In genomic region chr15:56100133-56100735, GRCm38 (mm10) we compare ENCODE assay signal across 15 mouse cellular contexts.
"Had no signal": no experiment of that assay in that cellular context is flagged by ENCODE, and none has a peak within 500 bp of the region (broad histone marks: within the 10 kb centered on the region; RNA-seq: fewer than 3 reads in every experiment).

No protein-coding gene starts in this region.

- H3K4me1 ChIP-seq: midbrain, embryonic 10.5 days; midbrain, embryonic 13.5 days; midbrain, embryonic 15.5 days; neural tube, embryonic 12.5 days had no signal

- H3K4me2 ChIP-seq: lung, embryonic 14.5 days; midbrain, embryonic 13.5 days; midbrain, embryonic 15.5 days; neural tube, embryonic 12.5 days had no signal

- DNase-seq: lung, adult 18-20 months; lung, postnatal 10 days; lung, postnatal 4 days; right cerebral cortex, postnatal 14 days; spleen, adult 18-20 months; thymus, adult 18-20 months; thymus, postnatal 14 days; thymus, postnatal 36 days had no signal

- H3K4me3 ChIP-seq: midbrain, embryonic 10.5 days; midbrain, embryonic 13.5 days; midbrain, embryonic 15.5 days; myocyte; neural tube, embryonic 12.5 days had no signal

- H3K9me3 ChIP-seq: midbrain, embryonic 10.5 days; midbrain, embryonic 13.5 days; midbrain, embryonic 15.5 days; neural tube, embryonic 12.5 days had no signal

- H3K27me3 ChIP-seq: midbrain, embryonic 13.5 days; midbrain, embryonic 15.5 days; neural tube, embryonic 12.5 days had no signal

- H3K9ac ChIP-seq: liver, embryonic 14.5 days; lung, embryonic 14.5 days; midbrain, embryonic 13.5 days; midbrain, embryonic 15.5 days; neural tube, embryonic 12.5 days had no signal

- ATAC-seq: midbrain, embryonic 13.5 days; midbrain, embryonic 15.5 days had no signal

- H3K36me3 ChIP-seq: midbrain, embryonic 10.5 days; midbrain, embryonic 13.5 days; midbrain, embryonic 15.5 days; neural tube, embryonic 12.5 days had no signal

- H3K27ac ChIP-seq: liver, embryonic 14.5 days; midbrain, embryonic 10.5 days; midbrain, embryonic 13.5 days; midbrain, embryonic 15.5 days; neural tube, embryonic 12.5 days had no signal
